Mouse (Mus musculus): Measurements from ENCODE around the gene Pax2.

DNA sequence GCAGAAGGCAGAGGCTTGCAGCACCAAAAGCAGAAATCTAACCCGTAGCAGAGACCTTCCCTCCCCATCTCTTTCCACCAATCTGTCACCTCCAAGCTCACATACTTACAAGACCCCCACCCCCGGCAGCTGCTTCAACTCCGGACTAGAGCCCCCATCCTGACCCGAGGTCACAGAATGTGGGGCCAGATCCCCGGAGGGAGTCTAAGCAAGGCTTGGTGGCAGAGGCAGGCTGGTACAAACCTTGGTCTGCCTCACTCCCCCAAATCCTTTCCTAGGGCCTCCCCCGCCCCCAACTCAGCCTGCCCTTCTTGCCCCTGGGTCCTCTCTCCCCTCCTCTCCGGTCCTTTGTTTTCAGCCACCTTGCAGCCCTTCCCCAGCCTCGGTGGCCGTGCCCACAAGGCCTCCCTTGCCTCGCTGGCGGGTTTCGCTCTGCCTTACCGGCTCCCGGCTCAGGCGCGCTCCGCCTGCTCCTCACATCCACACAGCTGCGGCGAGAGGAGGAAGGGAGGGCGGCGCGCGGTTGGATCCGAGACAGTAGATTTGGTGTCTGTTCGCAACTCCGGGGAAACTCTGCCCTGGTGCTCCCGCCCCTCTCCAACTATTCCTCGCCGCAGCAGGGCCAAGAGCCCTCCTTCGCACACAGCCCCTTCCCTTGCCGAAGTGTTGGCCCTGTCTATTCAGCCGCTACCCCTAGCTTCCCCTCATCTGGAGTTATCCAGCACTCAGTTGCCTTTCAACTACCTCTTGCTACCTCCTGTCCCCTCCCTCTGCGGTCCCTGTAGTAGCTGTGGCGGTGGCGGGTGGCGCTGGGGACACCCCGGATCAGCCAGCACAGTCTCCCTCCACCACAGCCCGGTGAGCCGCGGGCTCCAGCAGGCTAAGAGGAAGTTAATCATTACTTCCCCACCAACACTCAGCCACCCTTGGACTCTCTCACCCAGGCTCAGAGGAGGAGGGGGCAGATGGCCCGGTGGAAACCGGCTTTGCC, 5.5 kb upstream of the Pax2 start:
- TF ChIP-seq CTCF (conservative IDR thresholded peaks at IDR 0.05; ENCODE audit: insufficient read depth, insufficient read length, low read depth, low read length): no peak
- TF ChIP-seq POLR2A (IDR thresholded peaks at IDR 0.05; ENCODE audit: low read depth, low read length): peak; percentile 75

Measured in kidney, adult 2 months (tissue).